Mouse (Mus musculus) hindbrain, embryonic 13.5 days (tissue): ENCODE data around the gene Gm5678. TPM values are rescaled to one million over a fixed set of nuclear protein-coding genes. Genes with fewer than 3 reads are reported as not detected.

ENCODE experiments used
- ATAC-seq: fragments of 200-750 bp; cut with Nextera tagmentation; 2 replicates; pipeline ENCODE4 v1.8.0; 2017; ENCODE audit warnings: moderate TSS enrichment; ENCODE audit not compliant: low FRiP score
- H3K27ac ChIP-seq: fragments of 300-500 bp; sonication (generic); 2 replicates; pipeline ENCODE4 v1.5.1; 2015; ENCODE audit warnings: inconsistent platforms, mild to moderate bottlenecking, moderate library complexity
- H3K27me3 ChIP-seq: fragments of 300-500 bp; sonication (generic); 2 replicates; pipeline ENCODE4 v1.6.1; 2015; ENCODE audit warnings: mild to moderate bottlenecking, inconsistent platforms
- H3K36me3 ChIP-seq: fragments of 300-500 bp; sonication (generic); 2 replicates; pipeline ENCODE4 v1.6.1; 2015; ENCODE audit warnings: mild to moderate bottlenecking, inconsistent platforms
- H3K4me1 ChIP-seq: fragments of 300-500 bp; sonication (generic); replicated peaks from 2 replicates; pipeline ENCODE4 v1.6.1; 2015; ENCODE audit warnings: inconsistent platforms
- H3K4me2 ChIP-seq: fragments of 300-500 bp; sonication (generic); 2 replicates; pipeline ENCODE4 v1.6.1; 2015; ENCODE audit warnings: inconsistent platforms, mild to moderate bottlenecking, moderate library complexity
- H3K4me3 ChIP-seq: fragments of 300-500 bp; sonication (generic); 2 replicates; pipeline ENCODE4 v1.5.1; 2015; ENCODE audit warnings: mild to moderate bottlenecking, inconsistent platforms
- H3K9ac ChIP-seq: fragments of 300-500 bp; sonication (generic); 2 replicates; pipeline ENCODE4 v1.6.1; 2015; ENCODE audit warnings: mild to moderate bottlenecking, inconsistent platforms
- H3K9me3 ChIP-seq: fragments of 300-500 bp; sonication (generic); 2 replicates; pipeline ENCODE4 v1.6.1; 2016; ENCODE audit warnings: inconsistent platforms
- WGBS: fragments of 180-500 bp; shearing (Covaris S2); methylation state at CpG from one replicate; pipeline ENCODE4 v1.1.7; 2015; 5-methylcytosine and 5-hydroxymethylcytosine counted together
- polyA plus RNA-seq: library from polyadenylated mRNA; unstranded; fragments of >200 nt; fragmentation: Nextera tagmentation; extraction: Ambion mirVana; gene quantifications from 2 replicates; pipeline ENCODE4 v1.2.1, GENCODE M21; 2015

Gene Gm5678
- polyA plus RNA-seq, 1 experiment from 2014 or later: not detected

DNA sequence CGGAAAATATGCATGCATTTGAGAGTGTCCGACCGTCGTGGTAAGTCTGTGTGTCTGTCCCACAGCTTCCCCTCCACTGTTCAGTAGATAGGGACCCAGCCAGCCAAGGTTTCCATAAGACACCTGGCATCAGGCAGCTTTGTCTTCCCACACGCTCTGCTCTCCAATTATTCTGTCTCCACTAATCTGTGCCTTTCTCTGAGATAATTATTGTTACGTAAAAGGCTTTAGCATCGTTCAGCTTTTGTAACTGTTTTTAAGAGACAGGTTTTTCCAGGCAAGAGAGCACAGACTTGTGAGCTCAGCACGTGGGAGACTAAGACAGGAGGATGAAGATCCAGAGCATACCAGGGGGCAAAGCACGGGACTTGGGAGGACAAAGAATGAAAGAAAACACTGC lies 51.3 kb downstream of the Gm5678 start:
- peaks cover 17% of the 10 kb centered on the region for H3K4me1 ChIP-seq
- 65% methylated on average over 9 of the region's 9 CpGs for WGBS
- no peak for ATAC-seq
- peaks cover 55% of the 10 kb centered on the region for H3K27me3 ChIP-seq
- no peak overlapping the region for H3K9ac ChIP-seq
- H3K4me2 ChIP-seq: no peak overlapping the region
- no peak overlapping the region for H3K27ac ChIP-seq
- 0 out of 2 replicates have a peak, but pooled peaks cover 4% of the 10 kb centered on the region for H3K9me3 ChIP-seq
- H3K36me3 ChIP-seq: no peaks in the 10 kb centered on the region
- H3K4me3 ChIP-seq: no peak overlapping the region

Other genes starting within 250 kb of the Gm5678 start
- gene Setd4, start 24.0 kb upstream of the Gm5678 start, polyA plus RNA-seq: 17.3 and 18.6 TPM in 2 replicates
- gene Cbr1, start 22.2 kb upstream of the Gm5678 start, polyA plus RNA-seq: 150 and 162 TPM in 2 replicates
- 0.89 and 0.99 TPM in 2 replicates for gene Cbr3, start 55.1 kb downstream of the Gm5678 start, polyA plus RNA-seq
- gene Dop1b, start 83.8 kb downstream of the Gm5678 start, polyA plus RNA-seq: 31.0 and 32.2 TPM in 2 replicates
- gene Morc3, start 204.0 kb downstream of the Gm5678 start, polyA plus RNA-seq: 34.2 and 42.4 TPM in 2 replicates